Mouse (Mus musculus): ENCODE results near the gene Brms1. TPM values are rescaled to one million over a fixed set of nuclear protein-coding genes. Genes with fewer than 3 reads are reported as not detected.

Gene Brms1
- 16.9 and 21.0 TPM in 2 replicates for polyA plus RNA-seq (2015; fragmentation: Nextera tagmentation; extraction: Ambion mirVana)

DNA sequence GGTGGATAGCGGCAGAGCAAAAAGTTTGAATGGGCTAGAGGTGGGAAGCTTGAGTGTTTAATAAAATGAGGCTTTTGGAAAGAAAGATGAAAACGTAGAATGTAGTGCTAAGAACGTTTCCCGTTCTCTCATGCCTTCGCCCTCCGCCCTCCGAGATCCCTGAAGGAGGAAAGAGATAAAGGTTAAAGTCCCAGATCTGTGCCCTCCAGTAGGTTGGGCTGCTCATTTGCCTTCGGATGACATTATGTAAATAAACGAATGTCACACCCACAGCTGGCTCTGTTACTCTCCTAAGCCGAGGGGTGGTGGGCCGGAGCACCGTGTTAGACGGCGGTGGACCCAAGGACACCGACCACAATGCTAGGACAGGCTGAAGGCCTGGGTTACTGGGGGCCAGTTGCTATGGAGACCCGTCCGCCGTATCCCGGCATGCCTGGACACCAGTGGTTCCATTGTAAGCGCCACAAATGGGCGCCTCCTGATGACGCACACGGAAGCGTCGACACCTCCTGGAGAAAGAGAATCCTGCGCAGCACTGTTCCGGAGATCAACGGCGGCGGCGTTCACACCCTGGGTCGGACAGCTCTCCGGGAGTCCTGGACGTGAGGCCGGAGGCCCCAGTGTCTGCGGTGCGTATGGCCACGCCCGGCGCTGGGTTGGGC, at the start of gene Brms1:
TSS of gene Brms1 (plus strand) at position 493 of the 662 bp plus-strand sequence.

DNA sequence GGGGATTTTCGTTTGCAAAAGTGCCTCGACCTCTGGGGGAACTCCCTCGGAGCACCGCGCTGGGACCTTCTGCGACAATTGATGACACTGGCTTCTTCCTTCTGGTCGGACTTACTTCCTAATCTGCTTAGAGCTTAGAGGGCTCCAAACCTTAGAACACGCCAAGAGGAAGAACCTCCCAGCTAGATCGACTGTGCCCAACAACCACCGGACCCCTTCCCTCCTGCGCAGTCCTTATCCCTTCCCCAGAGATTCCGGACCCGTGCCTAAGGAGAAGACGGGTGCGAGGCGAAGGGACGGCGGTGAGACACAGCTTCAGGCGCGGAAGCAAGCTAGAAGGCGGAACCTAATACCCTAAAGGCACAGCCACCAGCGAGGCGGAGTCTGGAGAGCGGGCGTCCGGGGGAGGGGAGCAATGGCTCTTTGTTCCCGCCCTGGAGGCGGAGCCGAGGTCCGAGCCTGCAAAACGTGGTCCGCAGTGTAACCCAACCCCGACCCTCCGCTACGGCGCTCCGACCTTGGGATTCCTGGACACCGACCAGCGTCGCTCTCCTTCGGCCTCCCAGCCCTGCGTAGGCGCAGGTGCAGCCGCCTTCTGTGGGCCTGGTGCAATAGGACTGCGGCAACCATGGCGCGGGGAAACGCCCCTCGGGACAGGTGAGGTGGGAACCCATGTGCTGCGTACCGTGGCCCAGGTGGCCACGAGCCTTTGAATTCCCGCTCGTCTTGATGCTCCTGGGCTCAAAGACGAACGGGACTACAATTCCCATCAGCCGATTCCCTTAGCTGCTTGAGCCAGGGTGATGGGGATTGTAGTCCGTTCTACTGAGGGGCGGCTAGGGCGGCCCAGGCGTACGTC, 17.3 kb upstream of the Brms1 start, which contains the start of gene Slc29a2:
TSS of gene Slc29a2 (plus strand) at position 240 of the 859 bp plus-strand sequence.

DNA sequence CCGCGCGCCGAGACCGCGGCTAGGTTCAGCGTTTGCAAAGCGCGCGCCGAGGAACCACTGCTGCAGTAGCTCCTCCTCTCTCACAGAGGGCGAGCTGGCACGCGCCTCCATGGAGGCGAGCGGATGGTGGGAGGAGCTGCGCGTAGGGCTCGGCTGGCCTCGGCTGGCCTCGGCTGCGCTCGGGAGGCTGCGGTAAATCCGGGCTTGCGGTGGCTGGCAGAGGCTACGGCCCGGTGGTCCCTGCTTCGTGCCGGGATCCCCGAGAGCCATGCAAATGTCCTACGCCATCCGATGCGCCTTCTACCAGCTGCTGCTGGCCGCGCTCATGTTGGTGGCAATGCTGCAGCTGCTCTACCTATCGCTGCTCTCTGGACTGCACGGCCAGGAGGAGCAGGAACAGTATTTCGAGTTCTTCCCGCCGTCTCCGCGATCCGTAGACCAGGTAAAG, 2.4 kb upstream of the Brms1 start, which contains the start of the genes B4gat1 and AC124502.3:
TSS of gene B4gat1 (plus strand) at position 118 of the 448 bp plus-strand sequence.
TSS of gene AC124502.3 (plus strand) at position 183 of the 448 bp plus-strand sequence.

DNA sequence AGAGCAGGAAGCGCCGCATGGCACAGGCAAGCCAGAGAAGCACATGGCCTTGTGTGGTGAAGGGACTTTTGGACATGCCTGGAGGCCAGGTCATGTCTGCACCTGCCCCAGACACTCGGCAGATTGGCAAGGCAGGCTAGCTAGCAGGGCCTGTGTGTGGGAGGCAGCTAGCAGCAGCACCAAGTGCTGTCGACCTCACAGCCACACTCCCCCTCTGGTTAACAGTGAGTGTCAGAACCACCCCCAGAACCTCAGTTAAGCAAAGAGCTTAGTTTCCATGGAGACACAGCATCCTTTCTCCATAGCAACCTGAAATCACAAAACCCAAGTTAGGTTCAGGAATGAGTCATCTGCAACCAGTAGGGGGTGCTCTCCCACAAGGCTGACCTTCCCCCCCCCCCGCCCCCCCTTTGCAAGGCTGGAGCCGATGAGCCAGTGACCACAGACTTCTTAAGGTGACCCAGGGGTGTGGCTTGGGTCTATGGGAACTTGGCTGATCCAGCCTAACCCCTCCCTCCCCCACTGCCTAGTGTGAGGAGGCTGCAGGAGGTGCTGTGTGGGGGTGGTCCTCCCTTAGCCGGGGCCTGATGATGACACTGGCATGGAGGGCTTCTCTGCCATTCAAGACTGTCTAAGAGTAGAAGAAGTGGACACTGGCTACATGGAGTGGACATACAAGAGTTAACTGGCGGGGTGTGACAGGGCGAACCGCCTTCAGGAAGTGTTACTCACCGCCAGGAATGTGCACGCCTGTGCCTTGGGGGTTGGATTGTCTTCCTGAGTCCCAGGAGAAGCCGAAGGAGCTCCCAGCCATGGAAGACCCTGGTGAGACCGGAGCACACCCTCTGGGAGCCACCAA, 9.1 kb downstream of the Brms1 start, which contains the start of gene Rin1:
TSS of gene Rin1 (plus strand) at position 435 of the 859 bp plus-strand sequence.

DNA sequence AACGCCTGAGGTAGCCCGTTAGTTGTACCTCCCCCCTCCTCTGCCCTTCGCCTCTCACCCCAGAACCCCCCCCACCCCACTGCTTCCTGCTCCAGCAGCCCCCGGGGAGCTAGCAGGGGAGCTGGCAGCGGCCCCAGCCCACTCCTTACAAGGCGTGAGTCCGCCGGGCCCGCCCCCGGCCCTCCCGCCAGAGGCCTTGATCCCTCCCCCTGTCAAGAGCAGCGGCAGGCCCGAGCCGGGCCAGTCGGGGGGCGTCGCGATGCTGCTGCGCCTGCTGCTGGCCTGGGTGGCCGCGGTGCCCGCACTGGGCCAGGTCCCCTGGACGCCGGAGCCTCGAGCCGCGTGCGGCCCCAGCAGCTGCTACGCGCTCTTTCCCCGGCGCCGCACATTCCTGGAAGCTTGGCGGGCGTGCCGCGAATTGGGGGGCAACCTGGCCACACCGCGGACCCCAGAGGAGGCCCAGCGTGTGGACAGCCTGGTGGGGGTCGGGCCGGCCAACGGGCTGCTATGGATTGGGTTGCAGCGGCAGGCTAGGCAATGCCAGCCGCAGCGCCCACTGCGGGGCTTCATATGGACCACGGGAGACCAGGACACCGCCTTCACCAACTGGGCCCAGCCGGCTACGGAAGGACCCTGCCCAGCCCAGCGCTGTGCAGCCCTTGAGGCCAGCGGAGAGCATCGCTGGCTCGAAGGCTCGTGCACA, 26.9 kb downstream of the Brms1 start, which contains the start of gene Cd248:
TSS of gene Cd248 (plus strand) at position 212 of the 703 bp plus-strand sequence.

GRCm38 (mm10) chr19:5085145-5085863, 44.1 kb downstream of the Brms1 start, which contains the start of gene Tmem151a:
Gene Tmem151a, minus strand, starts transcription at chr19:5085531.

DNA sequence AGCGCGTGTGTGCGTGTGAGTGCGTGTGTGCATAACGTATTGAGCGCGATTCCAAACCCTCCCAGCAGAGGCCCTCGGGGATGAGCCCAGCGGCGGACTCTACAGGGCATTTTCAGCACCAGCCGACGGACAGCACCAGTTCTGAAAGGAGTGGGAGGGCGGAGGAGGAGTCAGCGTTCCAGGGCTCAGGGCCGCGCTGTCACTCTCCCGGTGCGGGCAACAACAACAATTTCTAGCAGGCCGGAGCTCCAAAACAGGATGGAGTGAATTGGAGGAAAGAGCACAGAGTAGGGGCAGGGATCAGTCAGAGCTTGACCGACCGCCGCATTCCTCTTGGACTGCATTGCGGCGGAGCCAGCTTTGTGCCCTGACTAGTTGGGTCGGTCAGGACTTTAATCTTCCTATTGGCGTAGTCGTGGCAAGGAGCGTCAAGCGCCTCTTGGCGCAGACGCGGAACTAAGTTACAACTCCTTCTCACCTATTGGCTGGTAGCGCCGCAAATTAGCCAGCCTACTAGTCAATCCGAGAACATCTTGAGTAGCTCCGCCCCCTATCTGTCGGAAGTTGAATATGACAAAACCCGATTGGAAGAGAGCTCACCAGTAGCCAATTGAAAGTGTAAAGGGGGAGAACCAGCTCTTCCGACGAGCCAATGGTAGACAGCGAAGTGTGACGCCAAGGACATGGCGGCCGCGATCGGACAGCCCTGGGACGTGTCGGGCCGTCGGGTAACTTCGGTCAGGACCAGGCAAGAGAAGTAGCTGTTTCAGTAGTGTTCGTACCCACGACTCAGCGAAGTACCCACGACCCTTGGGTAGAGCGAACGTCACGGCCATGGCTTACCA, 47.0 kb downstream of the Brms1 start, which contains the start of gene Yif1a:
TSS of gene Yif1a (plus strand) at position 655 of the 845 bp plus-strand sequence.

GRCm38 (mm10) chr19:5098363-5099143, 57.4 kb downstream of the Brms1 start, which contains the start of gene Cnih2:
Gene Cnih2, minus strand, starts transcription at chr19:5098521.

Other genes starting within 250 kb of the Brms1 start
- 25.4 and 26.0 TPM in 2 replicates for gene Rbm4, start 247.5 kb upstream of the Brms1 start, polyA plus RNA-seq (2015; fragmentation: Nextera tagmentation; extraction: Ambion mirVana)
- gene Gm21992, start 229.7 kb upstream of the Brms1 start, polyA plus RNA-seq (2015; fragmentation: Nextera tagmentation; extraction: Ambion mirVana) = 17.9 and 19.5 TPM in 2 replicates
- gene Rbm14, start 229.7 kb upstream of the Brms1 start, polyA plus RNA-seq (2015; fragmentation: Nextera tagmentation; extraction: Ambion mirVana) = 17.5 and 22.4 TPM in 2 replicates
- 38.7 and 46.0 TPM in 2 replicates for gene Ccs, start 202.0 kb upstream of the Brms1 start, polyA plus RNA-seq (2015; fragmentation: Nextera tagmentation; extraction: Ambion mirVana)
- not detected in 2 replicates for gene Ccdc87, start 202.0 kb upstream of the Brms1 start, polyA plus RNA-seq (2015; fragmentation: Nextera tagmentation; extraction: Ambion mirVana)
- gene Ctsf, start 186.2 kb upstream of the Brms1 start, polyA plus RNA-seq (2015; fragmentation: Nextera tagmentation; extraction: Ambion mirVana) = 47.9 and 54.9 TPM in 2 replicates
- gene Actn3, start 163.4 kb upstream of the Brms1 start, polyA plus RNA-seq (2015; fragmentation: Nextera tagmentation; extraction: Ambion mirVana) = 751 and 907 TPM in 2 replicates
- gene Zdhhc24, start 162.7 kb upstream of the Brms1 start, polyA plus RNA-seq (2015; fragmentation: Nextera tagmentation; extraction: Ambion mirVana) = 5.1 and 5.9 TPM in 2 replicates
- 0.87 and 1.1 TPM in 2 replicates for gene Bbs1, start 134.7 kb upstream of the Brms1 start, polyA plus RNA-seq (2015; fragmentation: Nextera tagmentation; extraction: Ambion mirVana)
- 46.4 and 52.9 TPM in 2 replicates for gene Dpp3, start 113.1 kb upstream of the Brms1 start, polyA plus RNA-seq (2015; fragmentation: Nextera tagmentation; extraction: Ambion mirVana)
- 0.57 and 0.77 TPM in 2 replicates for gene Peli3, start 98.2 kb upstream of the Brms1 start, polyA plus RNA-seq (2015; fragmentation: Nextera tagmentation; extraction: Ambion mirVana)
- 105 and 106 TPM in 2 replicates for gene Mrpl11, start 79.2 kb upstream of the Brms1 start, polyA plus RNA-seq (2015; fragmentation: Nextera tagmentation; extraction: Ambion mirVana)
- gene Npas4, start 51.0 kb upstream of the Brms1 start, polyA plus RNA-seq (2015; fragmentation: Nextera tagmentation; extraction: Ambion mirVana) = not detected in 2 replicates
- gene Slc29a2, start 17.5 kb upstream of the Brms1 start, polyA plus RNA-seq (2015; fragmentation: Nextera tagmentation; extraction: Ambion mirVana) = 5.1 and 6.5 TPM in 2 replicates
- 30.5 and 36.4 TPM in 2 replicates for gene B4gat1, start 2.5 kb upstream of the Brms1 start, polyA plus RNA-seq (2015; fragmentation: Nextera tagmentation; extraction: Ambion mirVana)
- 0.21 and 2.1 TPM in 2 replicates for gene AC124502.3, start 2.5 kb upstream of the Brms1 start, polyA plus RNA-seq (2015; fragmentation: Nextera tagmentation; extraction: Ambion mirVana)
- 1.6 and 1.7 TPM in 2 replicates for gene Rin1, start 9.1 kb downstream of the Brms1 start, polyA plus RNA-seq (2015; fragmentation: Nextera tagmentation; extraction: Ambion mirVana)
- gene Cd248, start 26.7 kb downstream of the Brms1 start, polyA plus RNA-seq (2015; fragmentation: Nextera tagmentation; extraction: Ambion mirVana) = 37.7 and 59.2 TPM in 2 replicates
- gene Tmem151a, start 44.2 kb downstream of the Brms1 start, polyA plus RNA-seq (2015; fragmentation: Nextera tagmentation; extraction: Ambion mirVana) = 0.34 and 0.72 TPM in 2 replicates
- gene Yif1a, start 47.2 kb downstream of the Brms1 start, polyA plus RNA-seq (2015; fragmentation: Nextera tagmentation; extraction: Ambion mirVana) = 95.0 and 101 TPM in 2 replicates
- 0.88 and 0.91 TPM in 2 replicates for gene Cnih2, start 57.2 kb downstream of the Brms1 start, polyA plus RNA-seq (2015; fragmentation: Nextera tagmentation; extraction: Ambion mirVana)
- gene Rab1b, start 65.7 kb downstream of the Brms1 start, polyA plus RNA-seq (2015; fragmentation: Nextera tagmentation; extraction: Ambion mirVana) = 174 and 198 TPM in 2 replicates
- gene Klc2, start 77.2 kb downstream of the Brms1 start, polyA plus RNA-seq (2015; fragmentation: Nextera tagmentation; extraction: Ambion mirVana) = 11.7 and 12.5 TPM in 2 replicates
- 6.6 and 7.4 TPM in 2 replicates for gene Pacs1, start 231.8 kb downstream of the Brms1 start, polyA plus RNA-seq (2015; fragmentation: Nextera tagmentation; extraction: Ambion mirVana)

Data from skeletal muscle tissue, postnatal 0 days (tissue).